ENCODE assay signal across 8 mouse cellular contexts in genomic region chr10:41689941-41690887, GRCm38 (mm10). TPM values are rescaled to one million over a fixed set of nuclear protein-coding genes. Genes with fewer than 3 reads are reported as not detected.
DNase-seq lines count a peak whose midpoint lies in the region; ATAC-seq lines count a peak whose summit lies in the region.

No protein-coding gene starts in this region.

- peak overlapping the region; percentile 59 for H3K9ac ChIP-seq in forebrain, embryonic 14.5 days (ENCODE audit: low read length)
- peak overlapping the region; percentile 69 for H3K9ac ChIP-seq in hindbrain, embryonic 13.5 days

- H3K4me2 ChIP-seq in forebrain, embryonic 14.5 days (ENCODE audit: low read length) = peak overlapping the region; percentile 69
- peak overlapping the region; percentile 74 for H3K4me2 ChIP-seq in hindbrain, embryonic 13.5 days

- no peaks in the 10 kb centered on the region for H3K4me1 ChIP-seq in forebrain, embryonic 14.5 days (ENCODE audit: control insufficient read depth, insufficient read depth, low read length)
- peaks cover 6% of the 10 kb centered on the region; the same call in 1 of the 2 replicates for H3K4me1 ChIP-seq in hindbrain, embryonic 13.5 days (replicated peaks)

- ATAC-seq in forebrain, embryonic 14.5 days = peak; percentile 58; the same call in 1 of the 2 replicates
- ATAC-seq in hindbrain, embryonic 13.5 days (ENCODE audit: low FRiP score) = peak; percentile 59

- no peaks in the 10 kb centered on the region for H3K36me3 ChIP-seq in forebrain, embryonic 14.5 days (ENCODE audit: control insufficient read depth, insufficient read depth, low read length)
- H3K36me3 ChIP-seq in hindbrain, embryonic 13.5 days = no peaks in the 10 kb centered on the region

- no peak overlapping the region for H3K27ac ChIP-seq in forebrain, embryonic 14.5 days (ENCODE audit: low read depth, low read length)
- no peak overlapping the region for H3K27ac ChIP-seq in hindbrain, embryonic 13.5 days

- H3K27me3 ChIP-seq in forebrain, embryonic 14.5 days (replicated peaks; ENCODE audit: control insufficient read depth, insufficient read depth, low read length) = no peaks in the 10 kb centered on the region
- H3K27me3 ChIP-seq in hindbrain, embryonic 13.5 days = peaks cover 14% of the 10 kb centered on the region

- 18% methylated on average over 24 of the region's 24 CpGs for WGBS in forebrain, embryonic 14.5 days
- WGBS in hindbrain, embryonic 13.5 days = 20% methylated on average over 24 of the region's 24 CpGs

- H3K9me3 ChIP-seq in forebrain, embryonic 14.5 days (replicated peaks; ENCODE audit: control insufficient read depth, low read length) = no peaks in the 10 kb centered on the region
- H3K9me3 ChIP-seq in hindbrain, embryonic 13.5 days = no peaks in the 10 kb centered on the region

- H3K4me3 ChIP-seq in forebrain, embryonic 14.5 days (ENCODE audit: low read depth, low read length) = peak overlapping the region; percentile 40
- peak overlapping the region; percentile 44 for H3K4me3 ChIP-seq in hindbrain, embryonic 13.5 days

- DNase-seq in MEL-GATA-1-ER (ENCODE audit: extremely low read depth, low read depth) = peak; percentile 16
- DNase-seq in c-Kit-positive CD71-positive TER-119-positive erythroid progenitor cells, embryonic 14.5 days (ENCODE audit: low spot score) = peak; percentile 52
- peak; percentile 82 for DNase-seq in forebrain, embryonic 14.5 days (ENCODE audit: low spot score)
- peak; percentile 57 to 68 for DNase-seq in left cerebral cortex, adult 18-20 months (ENCODE audit: low spot score in 2 of 2)
- DNase-seq in lung, postnatal 4 days = peak; percentile 34 to 75
- DNase-seq in right cerebral cortex, adult 18-20 months = peak; percentile 50
- peak; percentile 50 to 51 for DNase-seq in urinary bladder, postnatal 36 days (ENCODE audit: low spot score in 2 of 2)

RNA-seq across cellular contexts. Expression of gene Ccdc162, which starts 26.2 kb away (rescaled TPM):
- 0.51 and 0.66 TPM in 2 replicates for polyA plus RNA-seq in forebrain, embryonic 14.5 days (2014; fragmentation: Nextera tagmentation; extraction: Ambion mirVana)
- polyA plus RNA-seq in hindbrain, embryonic 13.5 days (2015; fragmentation: Nextera tagmentation; extraction: Ambion mirVana) = 0.50 and 1.5 TPM in 2 replicates
- 1 to 10 TPM; 1.5 to 1.7 TPM for total RNA-seq in left cerebral cortex, adult 18-20 months (2021)

Comparison
In these comparisons a context has a peak if more than half of its experiments do, and no peak if none do; other contexts are left out.
1. DNase-seq: peak in every context shown above with its lines; median percentile 82 in forebrain, embryonic 14.5 days; 62 in left cerebral cortex, adult 18-20 months; 54 in lung, postnatal 4 days; 52 in c-Kit-positive CD71-positive TER-119-positive erythroid progenitor cells, embryonic 14.5 days; 50 in urinary bladder, postnatal 36 days; 50 in right cerebral cortex, adult 18-20 months; 16 in MEL-GATA-1-ER.